Mouse (Mus musculus): ENCODE measurements around the gene Golim4. TPM values are rescaled to one million over a fixed set of nuclear protein-coding genes. Genes with fewer than 3 reads are reported as not detected.

Golim4 gene
- polyA plus RNA-seq, 1 experiment from 2014 or later = 62.0 TPM

DNA sequence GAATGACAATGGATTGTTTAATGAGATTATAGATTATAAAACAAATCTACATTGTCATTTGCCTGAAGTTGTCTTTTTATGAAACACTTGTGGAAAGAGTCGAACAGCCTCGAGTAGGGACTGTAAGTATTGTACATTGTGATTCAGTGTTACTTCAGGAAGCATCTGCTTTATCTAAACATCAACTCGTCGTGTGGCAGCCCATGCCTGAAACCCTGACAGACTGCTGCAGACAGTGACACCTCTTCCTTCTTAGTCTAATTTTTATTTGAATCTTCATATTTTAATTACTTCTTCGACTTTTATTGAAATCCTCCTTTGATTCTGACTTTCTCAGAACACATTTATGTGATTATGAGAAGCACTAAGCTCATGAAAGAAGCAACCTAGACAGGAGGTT is 7.4 kb downstream of the Golim4 start:
- no peak overlapping the region for H3K27ac ChIP-seq
- no peaks in the 10 kb centered on the region for H3K27me3 ChIP-seq
- WGBS = 75% methylated on average over 5 of the region's 5 CpGs
- H3K9me3 ChIP-seq = no peaks in the 10 kb centered on the region
- H3K9ac ChIP-seq = no peak overlapping the region
- peaks cover 17% of the 10 kb centered on the region for H3K4me1 ChIP-seq
- H3K4me3 ChIP-seq = no peak overlapping the region
- H3K36me3 ChIP-seq = peaks cover 5% of the 10 kb centered on the region
- ATAC-seq (ENCODE audit: insufficient number of reproducible peaks, low FRiP score, low TSS enrichment, low read depth) = no peak
- no peak overlapping the region for H3K4me2 ChIP-seq

DNA sequence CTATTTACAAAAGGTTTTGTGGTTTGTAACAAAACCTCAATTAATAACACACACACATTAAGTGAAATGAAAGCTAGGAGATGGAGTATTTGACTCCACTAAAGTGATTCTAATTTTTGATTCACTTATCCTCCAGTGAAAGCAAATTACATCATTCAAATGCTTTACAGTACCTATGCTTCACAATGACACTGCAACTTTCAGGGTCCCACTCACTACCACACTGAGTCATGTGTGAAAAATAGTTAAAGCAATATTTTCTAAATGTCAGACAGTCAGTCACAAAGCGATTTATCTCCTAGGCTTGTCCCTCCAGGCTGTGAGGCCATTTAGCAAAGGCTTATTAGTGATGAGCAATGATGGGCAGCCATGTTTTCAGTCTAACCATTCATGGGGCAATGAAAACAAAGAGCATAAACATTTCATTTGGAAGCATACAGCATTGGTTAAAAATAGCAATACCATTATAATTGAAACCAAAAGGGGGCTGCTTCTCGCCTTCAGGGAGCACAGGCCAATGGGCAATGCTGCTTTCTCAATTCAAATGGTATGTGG is 8.1 kb downstream of the Golim4 start:
- WGBS = 59% methylated on average over 2 of the region's 2 CpGs
- ATAC-seq (ENCODE audit: insufficient number of reproducible peaks, low FRiP score, low TSS enrichment, low read depth) = no peak
- H3K4me2 ChIP-seq = no peak overlapping the region
- H3K27ac ChIP-seq = no peak overlapping the region
- H3K4me3 ChIP-seq = no peak overlapping the region
- no peaks in the 10 kb centered on the region for H3K27me3 ChIP-seq
- H3K36me3 ChIP-seq = peaks cover 5% of the 10 kb centered on the region
- H3K9me3 ChIP-seq = no peaks in the 10 kb centered on the region
- peaks cover 10% of the 10 kb centered on the region for H3K4me1 ChIP-seq
- H3K9ac ChIP-seq = no peak overlapping the region

DNA sequence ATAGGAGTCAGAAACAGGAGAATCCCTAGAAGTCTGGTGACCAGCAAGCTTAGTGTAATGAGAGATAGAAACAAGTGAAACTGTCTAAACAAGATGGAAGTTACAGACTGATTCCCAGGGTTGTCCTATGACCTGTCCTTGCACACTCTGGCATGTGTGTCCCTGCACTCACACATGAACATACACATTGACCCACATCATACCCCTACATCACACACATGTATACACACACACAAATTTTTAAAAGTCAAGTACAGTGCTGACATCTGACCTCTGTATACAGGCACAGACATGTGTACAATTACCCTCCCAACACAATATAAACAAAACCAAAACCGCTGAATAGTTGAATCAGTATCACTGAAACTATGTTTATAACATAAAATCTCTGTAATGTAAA is 8.7 kb downstream of the Golim4 start:
- H3K4me3 ChIP-seq = no peak overlapping the region
- peaks cover 5% of the 10 kb centered on the region for H3K36me3 ChIP-seq
- ATAC-seq (ENCODE audit: insufficient number of reproducible peaks, low FRiP score, low TSS enrichment, low read depth) = no peak
- no peaks in the 10 kb centered on the region for H3K9me3 ChIP-seq
- H3K27me3 ChIP-seq = no peaks in the 10 kb centered on the region
- 97% methylated on average over 1 of the region's 1 CpGs for WGBS
- H3K4me2 ChIP-seq = no peak overlapping the region
- H3K27ac ChIP-seq = no peak overlapping the region
- no peak overlapping the region for H3K9ac ChIP-seq
- peaks cover 7% of the 10 kb centered on the region for H3K4me1 ChIP-seq

DNA sequence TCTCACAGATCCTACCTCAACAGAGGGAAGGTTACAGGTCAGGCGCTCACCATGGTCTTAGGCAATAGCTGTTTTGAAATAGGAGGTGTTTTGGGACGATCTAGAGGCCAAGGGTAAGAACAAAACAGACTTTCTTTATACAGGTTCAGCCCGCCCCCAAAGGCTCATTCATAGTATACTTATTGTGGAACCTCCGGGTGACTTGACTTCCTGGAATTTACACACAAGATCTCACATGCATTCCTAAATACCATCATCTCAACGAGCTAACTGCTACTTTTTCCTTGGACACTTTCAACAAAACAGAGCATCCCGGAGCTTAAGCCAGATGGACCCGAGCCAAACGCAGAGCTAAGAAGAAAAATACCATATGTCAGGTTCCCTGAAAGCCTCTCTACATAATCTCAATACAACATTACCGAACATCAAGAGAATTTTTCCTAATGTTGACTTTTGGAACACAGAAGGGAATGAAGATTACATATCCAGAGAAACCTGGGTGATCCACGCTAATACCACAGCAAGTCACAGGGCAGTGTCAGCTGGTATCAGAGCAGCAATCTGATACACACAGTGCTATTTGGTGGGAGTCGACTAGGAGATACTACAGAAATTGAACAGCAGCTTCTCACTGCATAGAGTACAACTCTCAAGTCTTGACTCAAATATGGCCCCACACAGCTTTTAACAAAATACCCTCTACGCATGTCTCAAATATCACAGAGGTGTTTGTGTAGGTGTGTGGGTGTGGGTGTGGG is 14.3 kb downstream of the Golim4 start:
- no peaks in the 10 kb centered on the region for H3K9me3 ChIP-seq
- peaks cover 5% of the 10 kb centered on the region for H3K36me3 ChIP-seq
- peaks cover 9% of the 10 kb centered on the region; the same call in 1 of the 2 replicates for H3K4me1 ChIP-seq
- H3K4me3 ChIP-seq = no peak overlapping the region
- H3K27me3 ChIP-seq = no peaks in the 10 kb centered on the region
- no peak overlapping the region for H3K4me2 ChIP-seq
- H3K27ac ChIP-seq = peak overlapping the region; percentile 7; the same call in 1 of the 2 replicates
- no peak overlapping the region for H3K9ac ChIP-seq
- 50% methylated on average over 12 of the region's 12 CpGs for WGBS
- no peak for ATAC-seq (ENCODE audit: insufficient number of reproducible peaks, low FRiP score, low TSS enrichment, low read depth)

DNA sequence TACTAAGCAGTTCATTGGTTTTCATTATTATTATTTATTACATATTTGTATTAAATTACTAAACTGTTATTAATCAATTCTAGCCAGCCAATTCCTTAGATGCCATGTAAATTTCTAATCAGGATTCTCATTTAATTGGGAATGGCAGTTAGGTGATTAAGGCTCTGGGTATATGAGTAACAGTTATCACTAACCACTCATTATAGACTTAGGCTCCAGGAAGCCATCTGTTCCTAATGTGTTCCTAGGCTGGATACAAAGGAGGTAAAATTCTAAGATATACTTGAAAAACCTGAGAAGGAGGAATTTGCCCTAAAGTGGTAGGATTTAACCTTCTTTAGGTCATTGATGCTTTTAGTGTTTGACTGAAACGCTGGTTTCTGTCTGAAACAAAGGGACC is 14.9 kb downstream of the Golim4 start:
- H3K4me2 ChIP-seq = no peak overlapping the region
- no peaks in the 10 kb centered on the region for H3K9me3 ChIP-seq
- H3K9ac ChIP-seq = no peak overlapping the region
- H3K27ac ChIP-seq = no peak overlapping the region
- peaks cover 1% of the 10 kb centered on the region for H3K36me3 ChIP-seq
- ATAC-seq (ENCODE audit: insufficient number of reproducible peaks, low FRiP score, low TSS enrichment, low read depth) = no peak
- 42% methylated on average over 1 of the region's 1 CpGs for WGBS
- no peak overlapping the region for H3K4me3 ChIP-seq
- no peaks in the 10 kb centered on the region for H3K27me3 ChIP-seq
- H3K4me1 ChIP-seq = peaks cover 9% of the 10 kb centered on the region; the same call in 1 of the 2 replicates

DNA sequence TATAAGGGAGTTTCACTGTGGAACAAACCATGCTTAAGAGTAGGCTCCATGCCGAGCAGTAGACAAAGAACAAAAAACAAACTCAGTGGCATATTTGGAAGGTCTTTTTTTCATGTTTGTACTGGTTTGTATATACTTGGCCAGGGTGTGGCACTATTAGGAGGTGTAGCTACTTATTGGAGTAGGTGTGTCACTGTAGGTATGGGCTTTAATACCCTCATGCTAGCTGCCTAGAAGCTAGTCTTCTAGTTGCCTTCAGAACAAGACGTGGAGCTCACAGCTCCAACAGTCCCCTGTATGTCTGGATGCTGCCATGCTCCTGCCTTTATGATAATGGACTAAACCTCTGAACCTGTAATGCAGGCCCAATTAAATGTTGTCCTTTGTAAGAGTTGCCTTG is 20.6 kb downstream of the Golim4 start:
- Histone ChIP-seq H3K4me3 (no peak overlapping the region), H3K4me2 (no peak overlapping the region), H3K4me1 (no peaks in the 10 kb centered on the region), H3K9me3 (no peaks in the 10 kb centered on the region), H3K27ac (no peak overlapping the region), H3K27me3 (no peaks in the 10 kb centered on the region), H3K9ac (no peak overlapping the region), H3K36me3 (peaks cover 9% of the 10 kb centered on the region; the same call in 1 of the 2 replicates)
- WGBS = 62% methylated on average over 2 of the region's 2 CpGs
- ATAC-seq (ENCODE audit: insufficient number of reproducible peaks, low FRiP score, low TSS enrichment, low read depth) = no peak

DNA sequence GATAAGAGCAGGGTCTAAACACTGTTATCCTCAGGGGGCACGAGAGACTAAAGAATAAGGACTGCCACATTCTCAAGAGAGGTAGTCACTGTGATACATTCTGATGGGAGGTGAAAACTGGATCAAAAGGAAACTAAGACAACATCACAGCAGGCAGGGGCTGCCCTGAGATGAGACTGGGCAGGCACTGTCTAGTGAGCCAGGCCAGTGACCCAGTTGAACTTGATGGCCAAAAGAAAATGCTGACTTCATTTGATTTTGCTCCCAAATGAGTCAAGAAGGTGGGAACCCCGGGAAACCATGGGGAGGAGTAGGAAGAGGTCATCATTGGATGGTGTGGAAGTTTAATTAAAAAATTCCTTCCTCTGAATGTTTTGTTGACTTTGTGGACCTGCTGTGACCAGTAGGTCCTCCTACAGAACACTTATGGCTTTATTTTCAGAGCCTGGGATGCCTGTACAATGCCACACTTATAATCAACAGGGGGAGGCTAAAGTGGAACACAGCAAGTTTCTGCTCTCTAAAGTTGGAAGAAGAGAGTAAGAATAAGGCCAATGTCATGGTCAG is 26.0 kb downstream of the Golim4 start:
- Histone ChIP-seq H3K27ac (no peak overlapping the region), H3K9ac (no peak overlapping the region), H3K4me1 (no peaks in the 10 kb centered on the region), H3K27me3 (no peaks in the 10 kb centered on the region), H3K9me3 (no peaks in the 10 kb centered on the region), H3K36me3 (peaks cover 9% of the 10 kb centered on the region; the same call in 1 of the 2 replicates), H3K4me2 (no peak overlapping the region), H3K4me3 (no peak overlapping the region)
- 85% methylated on average over 2 of the region's 2 CpGs for WGBS
- ATAC-seq (ENCODE audit: insufficient number of reproducible peaks, low FRiP score, low TSS enrichment, low read depth) = no peak

DNA sequence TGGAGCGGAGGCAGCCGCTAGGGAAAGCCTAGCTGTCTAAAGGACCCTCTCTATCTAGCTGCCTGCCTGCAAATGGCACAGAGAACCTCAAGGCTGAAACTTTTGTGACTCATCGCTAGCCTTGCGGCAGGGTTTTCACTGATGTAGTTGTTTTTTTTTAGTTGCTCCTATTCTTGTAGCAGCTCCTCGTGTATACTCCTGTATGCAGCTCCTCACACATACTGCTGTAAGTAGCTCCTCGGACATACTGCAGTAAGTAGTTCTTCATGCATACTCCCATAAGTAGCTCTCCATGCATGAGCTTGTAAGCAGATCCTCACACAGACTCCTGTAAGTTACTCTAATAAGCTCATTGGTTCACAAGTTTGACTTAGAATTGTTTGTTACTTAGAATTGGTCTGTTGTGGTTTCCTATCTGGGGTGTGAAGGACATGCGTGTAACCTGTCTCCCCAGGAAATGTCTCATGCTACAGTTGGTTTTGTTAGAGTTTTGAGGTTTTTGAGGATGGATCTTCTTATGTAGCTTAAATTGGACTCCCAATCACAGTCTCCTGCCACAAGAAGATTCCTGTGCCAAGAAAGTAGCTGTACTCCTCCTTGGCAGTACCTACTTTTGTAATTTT is 26.7 kb downstream of the Golim4 start:
- no peak for ATAC-seq (ENCODE audit: insufficient number of reproducible peaks, low FRiP score, low TSS enrichment, low read depth)

DNA sequence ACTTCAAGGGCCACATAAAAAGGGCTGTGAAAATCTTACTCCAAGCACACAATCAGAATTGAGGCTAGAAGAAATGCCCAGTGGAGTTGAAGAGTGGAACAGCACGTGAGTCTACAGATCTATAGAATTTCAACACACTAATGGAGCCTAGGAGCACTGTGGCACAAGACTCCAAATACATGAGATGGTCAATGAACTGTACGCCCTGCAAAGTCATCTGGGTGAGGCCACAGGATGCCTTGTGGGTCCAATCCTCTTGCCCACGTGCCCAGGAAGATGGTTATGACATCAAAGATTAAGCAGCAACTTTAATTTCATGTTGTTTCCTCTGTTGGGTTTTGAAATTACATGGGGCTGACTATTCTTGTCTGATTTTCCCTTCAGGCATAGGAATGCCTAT is 30.4 kb downstream of the Golim4 start:
- Histone ChIP-seq H3K27me3 (no peaks in the 10 kb centered on the region), H3K9me3 (no peaks in the 10 kb centered on the region), H3K4me2 (no peak overlapping the region), H3K4me1 (no peaks in the 10 kb centered on the region), H3K27ac (no peak overlapping the region), H3K36me3 (no peaks in the 10 kb centered on the region), H3K9ac (no peak overlapping the region), H3K4me3 (no peak overlapping the region)
- WGBS = 61% methylated on average over 3 of the region's 3 CpGs
- no peak for ATAC-seq (ENCODE audit: insufficient number of reproducible peaks, low FRiP score, low TSS enrichment, low read depth)

More for the DNA sequence above, 26.7 kb downstream of the Golim4 start:
- H3K36me3 ChIP-seq = peaks cover 6% of the 10 kb centered on the region; the same call in 1 of the 2 replicates
- H3K9ac ChIP-seq = no peak overlapping the region
- no peaks in the 10 kb centered on the region for H3K9me3 ChIP-seq
- no peak overlapping the region for H3K4me2 ChIP-seq
- H3K4me3 ChIP-seq = no peak overlapping the region
- whole genome bisulfite sequencing = 90% methylated on average over 7 of the region's 7 CpGs
- no peaks in the 10 kb centered on the region for H3K27me3 ChIP-seq
- no peaks in the 10 kb centered on the region for H3K4me1 ChIP-seq
- H3K27ac ChIP-seq = no peak overlapping the region

DNA sequence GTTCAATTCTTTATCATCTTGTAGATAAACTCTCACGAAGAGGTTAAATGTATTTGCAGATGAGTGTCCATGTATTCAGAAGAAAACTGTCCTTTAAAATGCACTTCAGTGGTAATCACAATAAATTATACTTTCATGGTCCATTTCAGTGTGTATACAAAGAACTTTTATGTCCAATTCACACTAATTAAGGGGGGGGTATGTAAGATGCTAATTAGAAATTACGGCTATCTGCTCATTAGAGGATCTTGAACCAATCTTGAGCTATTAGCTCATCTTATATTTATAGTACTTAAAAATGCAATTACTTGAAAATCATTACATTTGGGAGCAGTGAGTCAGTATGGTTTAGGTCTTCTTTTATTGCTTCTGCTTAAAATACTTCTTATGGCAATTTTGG is 31.6 kb downstream of the Golim4 start:
- no peaks in the 10 kb centered on the region for H3K36me3 ChIP-seq
- H3K9ac ChIP-seq = no peak overlapping the region
- WGBS = 71% methylated on average over 2 of the region's 2 CpGs
- no peaks in the 10 kb centered on the region for H3K27me3 ChIP-seq
- H3K4me1 ChIP-seq = no peaks in the 10 kb centered on the region
- H3K9me3 ChIP-seq = no peaks in the 10 kb centered on the region
- H3K4me3 ChIP-seq = no peak overlapping the region
- H3K27ac ChIP-seq = no peak overlapping the region
- H3K4me2 ChIP-seq = no peak overlapping the region
- no peak for ATAC-seq (ENCODE audit: insufficient number of reproducible peaks, low FRiP score, low TSS enrichment, low read depth)

DNA sequence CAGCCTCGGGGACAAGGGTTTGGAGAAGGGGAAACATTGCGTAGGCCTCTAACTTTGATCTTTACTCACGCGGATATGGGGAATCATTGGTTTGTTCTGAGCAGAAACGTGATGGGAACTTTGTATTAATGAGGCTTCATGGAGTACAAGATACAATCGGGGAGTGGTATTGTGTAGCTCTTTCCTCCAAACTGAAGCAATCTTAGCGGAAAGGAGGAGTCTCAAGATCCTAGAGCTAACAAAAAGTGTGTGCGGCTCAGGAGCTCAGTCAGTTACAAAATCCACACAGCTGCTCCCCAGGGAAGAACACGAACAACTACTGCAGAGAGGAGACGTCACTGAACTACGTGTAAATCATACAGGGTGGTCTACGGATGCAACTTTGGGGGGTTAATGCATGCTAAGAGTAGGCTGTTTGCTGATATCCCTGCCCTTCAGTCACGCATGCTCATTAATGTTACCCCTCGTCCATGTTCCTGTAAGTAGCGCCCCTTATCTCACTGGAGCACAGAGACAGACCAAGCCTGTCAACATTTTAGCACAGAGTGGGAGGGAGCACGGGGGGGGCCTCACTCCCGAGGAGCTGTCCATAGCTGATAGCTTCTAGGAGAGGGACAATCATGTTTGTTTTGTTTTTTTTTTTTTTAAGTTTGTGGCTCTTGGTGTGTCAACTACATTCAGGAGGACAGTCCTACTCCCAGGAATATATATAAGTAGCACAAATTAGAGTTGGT is 38.8 kb downstream of the Golim4 start:
- no peaks in the 10 kb centered on the region for H3K36me3 ChIP-seq
- H3K4me3 ChIP-seq = no peak overlapping the region
- WGBS = 91% methylated on average over 17 of the region's 17 CpGs
- no peak overlapping the region for H3K9ac ChIP-seq
- H3K27me3 ChIP-seq = no peaks in the 10 kb centered on the region
- no peaks in the 10 kb centered on the region for H3K9me3 ChIP-seq
- no peak for ATAC-seq (ENCODE audit: insufficient number of reproducible peaks, low FRiP score, low TSS enrichment, low read depth)
- no peak overlapping the region for H3K27ac ChIP-seq
- H3K4me1 ChIP-seq = no peaks in the 10 kb centered on the region
- H3K4me2 ChIP-seq = no peak overlapping the region
